Mouse (Mus musculus): ENCODE data around the gene Stoml2.

- no peak for TF ChIP-seq EP300 (IDR thresholded peaks at IDR 0.05)
- TF ChIP-seq CTCF (IDR thresholded peaks at IDR 0.05), result peak; percentile 35
Measured at GRCm38 (mm10) chr4:42978062-42978461, 53.4 kb downstream of the Stoml2 start.

Data from lung, postnatal 0 days (tissue).